Mouse (Mus musculus) hindbrain, embryonic 16.5 days (tissue): Measurements from ENCODE around the gene Lce1e. TPM values are rescaled to one million over a fixed set of nuclear protein-coding genes. Genes with fewer than 3 reads are reported as not detected.
"Not testable (repeated sequence)": the region's sequence is repeated elsewhere in the genome, so short reads cannot be mapped to it uniquely, and the experiment has no call there.

Experiments used
- ATAC-seq: fragments of 200-750 bp; cut with Nextera tagmentation; 2 replicates; pipeline ENCODE4 v1.8.0; 2017; ENCODE audit warnings: moderate TSS enrichment, moderate library complexity
- H3K27ac ChIP-seq: fragments of 300-500 bp; sonication (generic); 2 replicates; pipeline ENCODE4 v1.5.1; 2014; ENCODE audit warnings: low read depth, mild to moderate bottlenecking, control low read depth, low read length, moderate library complexity
- H3K27me3 ChIP-seq: fragments of 300-500 bp; sonication (generic); replicated peaks from 2 replicates; pipeline ENCODE4 v1.6.1; 2014; ENCODE audit warnings: low read length; ENCODE audit not compliant: control insufficient read depth, insufficient read depth
- H3K36me3 ChIP-seq: fragments of 300-500 bp; sonication (generic); 2 replicates; pipeline ENCODE4 v1.6.1; 2014; ENCODE audit warnings: mild to moderate bottlenecking, low read length, moderate library complexity, mixed read lengths; ENCODE audit not compliant: control insufficient read depth, insufficient read depth
- H3K4me1 ChIP-seq: fragments of 300-500 bp; sonication (generic); 2 replicates; pipeline ENCODE4 v1.6.1; 2014; ENCODE audit warnings: low read depth, low read length; ENCODE audit not compliant: control insufficient read depth, insufficient read depth
- H3K4me2 ChIP-seq: fragments of 300-500 bp; sonication (generic); 2 replicates; pipeline ENCODE4 v1.6.1; 2014; ENCODE audit warnings: mild to moderate bottlenecking, low read length, control low read depth, moderate library complexity
- H3K4me3 ChIP-seq: fragments of 300-500 bp; sonication (generic); 2 replicates; pipeline ENCODE4 v1.5.1; 2014; ENCODE audit warnings: mild to moderate bottlenecking, low read length, control low read depth, moderate library complexity
- H3K9ac ChIP-seq: fragments of 300-500 bp; sonication (generic); 2 replicates; pipeline ENCODE4 v1.6.1; 2014; ENCODE audit warnings: low read depth, mild to moderate bottlenecking, control low read depth, low read length, moderate library complexity
- H3K9me3 ChIP-seq: fragments of 300-500 bp; sonication (generic); 2 replicates; pipeline ENCODE4 v1.6.1; 2014; ENCODE audit warnings: mild to moderate bottlenecking, low read length, moderate library complexity; ENCODE audit not compliant: control insufficient read depth
- WGBS: fragments of 180-500 bp; shearing (Covaris S2); extraction: QIAGEN DNeasy Blood & Tissue Kit; methylation state at CpG from one replicate; pipeline ENCODE4 v1.1.7; 2014; 5-methylcytosine and 5-hydroxymethylcytosine counted together
- polyA plus RNA-seq: library from polyadenylated mRNA; unstranded; fragments of >200 nt; fragmentation: Nextera tagmentation; extraction: Ambion mirVana; gene quantifications from 2 replicates; pipeline ENCODE4 v1.2.1, GENCODE M21; 2015

Gene Lce1e
- polyA plus RNA-seq = not detected in 2 replicates

GRCm38 (mm10) chr3:92708974-92709373 lies at the start of gene Lce1e:
Gene Lce1e, minus strand, starts transcription at chr3:92709074.
- ATAC-seq = no peak
- H3K4me1 ChIP-seq = no peaks in the 10 kb centered on the region
- H3K36me3 ChIP-seq = no peaks in the 10 kb centered on the region
- no peaks in the 10 kb centered on the region for H3K9me3 ChIP-seq
- H3K4me3 ChIP-seq = no peak within 1 kb of the TSS
- no peak within 1 kb of the TSS for H3K4me2 ChIP-seq
- 85% methylated on average over 2 of the region's 2 CpGs for WGBS
- H3K9ac ChIP-seq = no peak within 1 kb of the TSS
- H3K27ac ChIP-seq = no peak within 1 kb of the TSS
- no peaks in the 10 kb centered on the region for H3K27me3 ChIP-seq

- no peaks in the 10 kb centered on the region for H3K27me3 ChIP-seq
- ATAC-seq = peak; percentile 61; the same call in 1 of the 2 replicates
- H3K4me3 ChIP-seq = no peak overlapping the region
- no peaks in the 10 kb centered on the region for H3K4me1 ChIP-seq
- 40% methylated on average over 3 of the region's 3 CpGs for WGBS
- H3K36me3 ChIP-seq = no peaks in the 10 kb centered on the region
- H3K27ac ChIP-seq = no peak overlapping the region
- H3K4me2 ChIP-seq = no peak overlapping the region
- H3K9me3 ChIP-seq = no peaks in the 10 kb centered on the region
- H3K9ac ChIP-seq = no peak overlapping the region
Measured at GRCm38 (mm10) chr3:92753197-92753596, 44.3 kb upstream of the Lce1e start.

- Histone ChIP-seq H3K4me3 (no peak within 1 kb of the TSS), H3K4me2 (no peak within 1 kb of the TSS), H3K9me3 (no peaks in the 10 kb centered on the region), H3K9ac (no peak within 1 kb of the TSS), H3K4me1 (no peaks in the 10 kb centered on the region), H3K27ac (no peak within 1 kb of the TSS), H3K36me3 (no peaks in the 10 kb centered on the region), H3K27me3 (no peaks in the 10 kb centered on the region)
- ATAC-seq = no peak
- 86% methylated on average over 1 of the region's 1 CpGs for WGBS
Measured at GRCm38 (mm10) chr3:92752238-92752637, 43.4 kb upstream of the Lce1e start, which contains the start of gene Lce1g. Gene Lce1g, minus strand, starts transcription at chr3:92752338.

- no peak for ATAC-seq
- H3K27me3 ChIP-seq = no peaks in the 10 kb centered on the region
- no peaks in the 10 kb centered on the region for H3K4me1 ChIP-seq
- H3K36me3 ChIP-seq = no peaks in the 10 kb centered on the region
- no peak within 1 kb of the TSS for H3K4me2 ChIP-seq
- H3K9me3 ChIP-seq = no peaks in the 10 kb centered on the region
- no peak within 1 kb of the TSS for H3K9ac ChIP-seq
- H3K4me3 ChIP-seq = no peak within 1 kb of the TSS
- no peak within 1 kb of the TSS for H3K27ac ChIP-seq
- 78% methylated on average over 1 of the region's 1 CpGs for WGBS
Measured at GRCm38 (mm10) chr3:92738996-92739395, 30.1 kb upstream of the Lce1e start, which contains the start of gene Gm38119. Gene Gm38119, minus strand, starts transcription at chr3:92739096.

GRCm38 (mm10) chr3:92722631-92723030 lies 13.8 kb upstream of the Lce1e start:
- Histone ChIP-seq H3K4me2 (no peak overlapping the region), H3K27ac (no peak overlapping the region), H3K4me1 (no peaks in the 10 kb centered on the region), H3K9ac (no peak overlapping the region), H3K36me3 (no peaks in the 10 kb centered on the region), H3K27me3 (no peaks in the 10 kb centered on the region), H3K9me3 (no peaks in the 10 kb centered on the region), H3K4me3 (no peak overlapping the region)
- no peak for ATAC-seq
- WGBS = 89% methylated on average over 5 of the region's 5 CpGs

GRCm38 (mm10) chr3:92720250-92720649 lies 11.4 kb upstream of the Lce1e start, which contains the start of gene Lce1f:
Gene Lce1f, minus strand, starts transcription at chr3:92720350.
- WGBS = 81% methylated on average over 3 of the region's 3 CpGs
- no peak for ATAC-seq

GRCm38 (mm10) chr3:92715122-92715521 lies 6.2 kb upstream of the Lce1e start:
- Histone ChIP-seq H3K36me3 (no peaks in the 10 kb centered on the region), H3K27ac (no peak overlapping the region), H3K4me2 (no peak overlapping the region), H3K9me3 (no peaks in the 10 kb centered on the region), H3K27me3 (no peaks in the 10 kb centered on the region), H3K9ac (no peak overlapping the region), H3K4me1 (no peaks in the 10 kb centered on the region), H3K4me3 (no peak overlapping the region)
- no peak for ATAC-seq

More at GRCm38 (mm10) chr3:92720250-92720649, 11.4 kb upstream of the Lce1e start, which contains the start of gene Lce1f:
- Histone ChIP-seq H3K4me3 (no peak within 1 kb of the TSS), H3K9me3 (no peaks in the 10 kb centered on the region), H3K36me3 (no peaks in the 10 kb centered on the region), H3K4me2 (no peak within 1 kb of the TSS), H3K4me1 (no peaks in the 10 kb centered on the region), H3K27ac (no peak within 1 kb of the TSS), H3K9ac (no peak within 1 kb of the TSS), H3K27me3 (no peaks in the 10 kb centered on the region)

GRCm38 (mm10) chr3:92694613-92695012 lies 14.3 kb downstream of the Lce1e start:
- WGBS = 11% methylated on average over 1 of the region's 1 CpGs
- H3K27ac ChIP-seq = no peak overlapping the region
- no peak for ATAC-seq

GRCm38 (mm10) chr3:92691688-92692087 lies 17.2 kb downstream of the Lce1e start:
- no peaks in the 10 kb centered on the region for H3K9me3 ChIP-seq
- H3K4me3 ChIP-seq = no peak overlapping the region
- no peaks in the 10 kb centered on the region for H3K4me1 ChIP-seq
- H3K4me2 ChIP-seq = no peak overlapping the region
- no peak overlapping the region for H3K27ac ChIP-seq
- no peak for ATAC-seq
- H3K36me3 ChIP-seq = no peaks in the 10 kb centered on the region
- H3K27me3 ChIP-seq = no peaks in the 10 kb centered on the region
- H3K9ac ChIP-seq = no peak overlapping the region

More at GRCm38 (mm10) chr3:92694613-92695012, 14.3 kb downstream of the Lce1e start:
- no peak overlapping the region for H3K9ac ChIP-seq
- H3K4me1 ChIP-seq = no peaks in the 10 kb centered on the region
- no peak overlapping the region for H3K4me2 ChIP-seq
- no peaks in the 10 kb centered on the region for H3K36me3 ChIP-seq
- H3K9me3 ChIP-seq = no peaks in the 10 kb centered on the region
- no peak overlapping the region for H3K4me3 ChIP-seq
- no peaks in the 10 kb centered on the region for H3K27me3 ChIP-seq

- not testable (repeated sequence) for H3K4me2 ChIP-seq, H3K4me3 ChIP-seq, H3K4me1 ChIP-seq, H3K27ac ChIP-seq, H3K27me3 ChIP-seq, H3K36me3 ChIP-seq, ATAC-seq, H3K9me3 ChIP-seq, H3K9ac ChIP-seq
- WGBS = 81% methylated on average over 16 of the region's 16 CpGs
Measured at GRCm38 (mm10) chr3:92689154-92689553, 19.7 kb downstream of the Lce1e start.
